Mouse (Mus musculus) lung, postnatal 14 days (tissue): ENCODE measurements around the gene Pinlyp.
"Not testable (repeated sequence)": the region's sequence is repeated elsewhere in the genome, so short reads cannot be mapped to it uniquely, and the experiment has no call there.

Experiments
- DNase-seq: peaks from one replicate; pipeline ENCODE4 v3.0.0; 2021

The Pinlyp gene

GRCm38 (mm10) chr7:24519130-24519529 lies 26.8 kb downstream of the Pinlyp start:
- no peak for DNase-seq

GRCm38 (mm10) chr7:24517654-24518053 lies 28.3 kb downstream of the Pinlyp start:
- no peak for DNase-seq

GRCm38 (mm10) chr7:24517077-24517476 lies 28.8 kb downstream of the Pinlyp start:
- DNase-seq: no peak

- DNase-seq: not testable (repeated sequence)
Measured at GRCm38 (mm10) chr7:24516319-24516718, 29.6 kb downstream of the Pinlyp start.

GRCm38 (mm10) chr7:24512355-24512754 lies 33.6 kb downstream of the Pinlyp start, which contains the start of gene AC161166.1:
AC161166.1 (minus strand) TSS chr7:24512455.
- no peak for DNase-seq

GRCm38 (mm10) chr7:24507726-24508114 lies 38.2 kb downstream of the Pinlyp start:
- DNase-seq: no peak

GRCm38 (mm10) chr7:24506838-24507725 lies 38.8 kb downstream of the Pinlyp start, which contains the start of gene Zfp428:
Zfp428 (plus strand) TSS chr7:24507006.
- DNase-seq: peak; percentile 87

GRCm38 (mm10) chr7:24506476-24506837 lies 39.5 kb downstream of the Pinlyp start:
- DNase-seq: peak; percentile 35

GRCm38 (mm10) chr7:24506065-24506459 lies 39.9 kb downstream of the Pinlyp start:
- DNase-seq: no peak

- DNase-seq: no peak
Measured at GRCm38 (mm10) chr7:24505447-24506064, 40.4 kb downstream of the Pinlyp start.

- DNase-seq: no peak
Measured at GRCm38 (mm10) chr7:24504868-24505267, 41.0 kb downstream of the Pinlyp start.

GRCm38 (mm10) chr7:24504004-24504403 lies 41.9 kb downstream of the Pinlyp start:
- DNase-seq: no peak

- DNase-seq: peak; percentile 17
Measured at GRCm38 (mm10) chr7:24501492-24501891, 44.4 kb downstream of the Pinlyp start.

- DNase-seq: peak; percentile 45
Measured at GRCm38 (mm10) chr7:24500929-24501328, 45.0 kb downstream of the Pinlyp start.

- no peak for DNase-seq
Measured at GRCm38 (mm10) chr7:24499856-24500577, 45.9 kb downstream of the Pinlyp start.
